Mouse (Mus musculus): ENCODE results near the gene Pacsin2.
"Not testable (repeated sequence)": the region's sequence is repeated elsewhere in the genome, so short reads cannot be mapped to it uniquely, and the experiment has no call there.

The Pacsin2 gene

GRCm38 (mm10) chr15:83374076-83374475 is 90.3 kb downstream of the Pacsin2 start:
- no peak for DNase-seq (ENCODE audit: low spot score)

- DNase-seq (ENCODE audit: low spot score) = not testable (repeated sequence)
Observed at GRCm38 (mm10) chr15:83368702-83369101, 95.7 kb downstream of the Pacsin2 start.

GRCm38 (mm10) chr15:83368261-83368660 is 96.1 kb downstream of the Pacsin2 start:
- DNase-seq (ENCODE audit: low spot score) = no peak

GRCm38 (mm10) chr15:83366933-83367552 is 97.4 kb downstream of the Pacsin2 start:
- no peak for DNase-seq (ENCODE audit: low spot score)

- no peak for DNase-seq (ENCODE audit: low spot score)
Observed at GRCm38 (mm10) chr15:83365697-83366096, 98.7 kb downstream of the Pacsin2 start.

- DNase-seq (ENCODE audit: low spot score) = no peak
Observed at GRCm38 (mm10) chr15:83364194-83364593, 100.2 kb downstream of the Pacsin2 start.

- not testable (repeated sequence) for DNase-seq (ENCODE audit: low spot score)
Observed at GRCm38 (mm10) chr15:83362813-83363212, 101.6 kb downstream of the Pacsin2 start.

- DNase-seq (ENCODE audit: low spot score) = not testable (repeated sequence)
Observed at GRCm38 (mm10) chr15:83360899-83361298, 103.5 kb downstream of the Pacsin2 start.

- no peak for DNase-seq (ENCODE audit: low spot score)
Observed at GRCm38 (mm10) chr15:83360140-83360539, 104.3 kb downstream of the Pacsin2 start.

GRCm38 (mm10) chr15:83358476-83358875 is 105.9 kb downstream of the Pacsin2 start:
- DNase-seq (ENCODE audit: low spot score) = no peak

- DNase-seq (ENCODE audit: low spot score) = no peak
Observed at GRCm38 (mm10) chr15:83351546-83351945, 112.9 kb downstream of the Pacsin2 start.

GRCm38 (mm10) chr15:83350859-83351258 is 113.5 kb downstream of the Pacsin2 start:
- no peak for DNase-seq (ENCODE audit: low spot score)

- DNase-seq (ENCODE audit: low spot score) = peak; percentile 87
Observed at GRCm38 (mm10) chr15:83349954-83350711, 114.3 kb downstream of the Pacsin2 start, which contains the start of gene Arfgap3. Gene Arfgap3 (minus strand): TSS chr15:83350247.

- DNase-seq (ENCODE audit: low spot score) = peak; percentile 59
Observed at GRCm38 (mm10) chr15:83349225-83349953, 115.0 kb downstream of the Pacsin2 start.

GRCm38 (mm10) chr15:83348747-83349146 is 115.7 kb downstream of the Pacsin2 start:
- DNase-seq (ENCODE audit: low spot score) = peak; percentile 12

GRCm38 (mm10) chr15:83345898-83346529 is 118.4 kb downstream of the Pacsin2 start:
- no peak for DNase-seq (ENCODE audit: low spot score)

- DNase-seq (ENCODE audit: low spot score) = no peak
Observed at GRCm38 (mm10) chr15:83344956-83345355, 119.5 kb downstream of the Pacsin2 start.

- no peak for DNase-seq (ENCODE audit: low spot score)
Observed at GRCm38 (mm10) chr15:83344157-83344556, 120.2 kb downstream of the Pacsin2 start.

- DNase-seq (ENCODE audit: low spot score) = no peak
Observed at GRCm38 (mm10) chr15:83338908-83339307, 125.5 kb downstream of the Pacsin2 start.

GRCm38 (mm10) chr15:83337903-83338870 is 126.2 kb downstream of the Pacsin2 start:
- no peak for DNase-seq (ENCODE audit: low spot score)

- DNase-seq (ENCODE audit: low spot score) = no peak
Observed at GRCm38 (mm10) chr15:83332373-83332772, 132.0 kb downstream of the Pacsin2 start.

Data from adipocyte (in vitro differentiated cells).